In genomic region chr11:68665331-68665730, GRCm38 (mm10) we compare ENCODE assay signal across 14 mouse cellular contexts. TPM values are rescaled to one million over a fixed set of nuclear protein-coding genes. Genes with fewer than 3 reads are reported as not detected.
DNase-seq lines count a peak whose midpoint lies in the region; ATAC-seq lines count a peak whose summit lies in the region.
"Had no signal": no experiment of that assay in that cellular context is flagged by ENCODE, and none has a peak within 500 bp of the region (broad histone marks: within the 10 kb centered on the region; RNA-seq: fewer than 3 reads in every experiment).

No protein-coding gene starts in this region.

- no peaks in the 10 kb centered on the region for H3K27me3 ChIP-seq in kidney, embryonic 15.5 days
- no peaks in the 10 kb centered on the region for H3K27me3 ChIP-seq in midbrain, embryonic 14.5 days (ENCODE audit: control insufficient read depth, insufficient read depth, low read length)
- H3K27me3 ChIP-seq: hindbrain, embryonic 12.5 days; liver, embryonic 13.5 days had no signal

- H3K27ac ChIP-seq in kidney, embryonic 15.5 days = peak overlapping the region; percentile 77
- H3K27ac ChIP-seq in midbrain, embryonic 14.5 days (replicated peaks; ENCODE audit: low read depth, low read length) = no peak overlapping the region
- H3K27ac ChIP-seq: hindbrain, embryonic 12.5 days; left cerebral cortex, adult 2 months; liver, embryonic 13.5 days; midbrain, embryonic 10.5 days had no signal

- no peak for DNase-seq in kidney, adult 9 months
- peak; percentile 46 to 50 for DNase-seq in heart, adult 18-20 months
- peak; percentile 23 for DNase-seq in heart, postnatal 4 days
- no peak for DNase-seq in thymus, postnatal 25 days
- DNase-seq in T-cell, adult 2 months (ENCODE audit: low spot score) = no peak
- DNase-seq in midbrain, embryonic 14.5 days = no peak
- DNase-seq: gastrocnemius, postnatal 14 days; liver, embryonic 13.5 days had no signal

- H3K4me1 ChIP-seq in kidney, embryonic 15.5 days = peaks cover 18% of the 10 kb centered on the region
- H3K4me1 ChIP-seq in midbrain, embryonic 14.5 days (ENCODE audit: control insufficient read depth, insufficient read depth, low read length) = no peaks in the 10 kb centered on the region
- H3K4me1 ChIP-seq: hindbrain, embryonic 12.5 days; liver, embryonic 13.5 days; midbrain, embryonic 10.5 days had no signal

- H3K9ac ChIP-seq in kidney, embryonic 15.5 days = no peak overlapping the region
- H3K9ac ChIP-seq in midbrain, embryonic 14.5 days (replicated peaks; ENCODE audit: low read length) = no peak overlapping the region
- H3K9ac ChIP-seq: hindbrain, embryonic 12.5 days; liver, embryonic 13.5 days had no signal

- H3K36me3 ChIP-seq in kidney, embryonic 15.5 days = no peaks in the 10 kb centered on the region
- H3K36me3 ChIP-seq in midbrain, embryonic 14.5 days (ENCODE audit: control insufficient read depth, insufficient read depth, low read length) = no peaks in the 10 kb centered on the region
- H3K36me3 ChIP-seq: hindbrain, embryonic 12.5 days; liver, embryonic 13.5 days; midbrain, embryonic 10.5 days had no signal

- 48% methylated on average over 2 of the region's 2 CpGs for WGBS in kidney, embryonic 15.5 days
- 86% methylated on average over 2 of the region's 2 CpGs for WGBS in midbrain, embryonic 14.5 days

- no peak overlapping the region for H3K4me3 ChIP-seq in kidney, embryonic 15.5 days (replicated peaks)
- no peak overlapping the region for H3K4me3 ChIP-seq in midbrain, embryonic 14.5 days (replicated peaks; ENCODE audit: low read depth, low read length)
- H3K4me3 ChIP-seq: hindbrain, embryonic 12.5 days; left cerebral cortex, adult 2 months; liver, embryonic 13.5 days; midbrain, embryonic 10.5 days had no signal

- no peaks in the 10 kb centered on the region; the same call in 1 of the 2 replicates for H3K9me3 ChIP-seq in kidney, embryonic 15.5 days (replicated peaks)
- H3K9me3 ChIP-seq in midbrain, embryonic 14.5 days (ENCODE audit: control insufficient read depth, low read length) = peaks cover 2% of the 10 kb centered on the region; the same call in 1 of the 2 replicates
- H3K9me3 ChIP-seq: hindbrain, embryonic 12.5 days; liver, embryonic 13.5 days; midbrain, embryonic 10.5 days had no signal

- ATAC-seq in kidney, embryonic 15.5 days (replicated peaks; ENCODE audit: low FRiP score) = no peak
- 0 out of 2 replicates have a peak, but pooled peaks have one; percentile 8 for ATAC-seq in common myeloid progenitor, adult 5-6 weeks (replicated peaks; ENCODE audit: low read depth, poor library complexity, severe bottlenecking)
- no peak for ATAC-seq in midbrain, embryonic 14.5 days (ENCODE audit: low FRiP score, low TSS enrichment)
- ATAC-seq: forebrain, embryonic 14.5 days had no signal

- no peak overlapping the region for H3K4me2 ChIP-seq in kidney, embryonic 15.5 days
- H3K4me2 ChIP-seq in midbrain, embryonic 14.5 days (ENCODE audit: low read length) = no peak overlapping the region
- H3K4me2 ChIP-seq: hindbrain, embryonic 12.5 days; liver, embryonic 13.5 days had no signal

RNA-seq across cellular contexts. Expression of gene Myh10, which starts 26.0 kb away (rescaled TPM):
- polyA plus RNA-seq in kidney, embryonic 15.5 days (2015; fragmentation: Nextera tagmentation; extraction: Ambion mirVana) = 130 and 137 TPM in 2 replicates
- total RNA-seq in common myeloid progenitor, adult 5-6 weeks (2017) = 20.8 and 22.3 TPM in 2 replicates
- total RNA-seq in heart, adult 18-20 months (2021) = 10 to 100 TPM; 19.3 to 20.3 TPM
- total RNA-seq in heart, postnatal 4 days (2021) = 100 to 1,000 TPM; 165 to 169 TPM
- 96.4 and 107 TPM in 2 replicates for polyA plus RNA-seq in midbrain, embryonic 14.5 days (2014; fragmentation: Nextera tagmentation; extraction: Ambion mirVana)

Comparison
In these comparisons a context has a peak if more than half of its experiments do, and no peak if none do; other contexts are left out.
1. DNase-seq: peak in heart, adult 18-20 months (2 of 2) and heart, postnatal 4 days (single experiment); none in kidney, adult 9 months (single experiment), thymus, postnatal 25 days (single experiment), T-cell, adult 2 months (single experiment) and midbrain, embryonic 14.5 days (single experiment).